Mouse (Mus musculus) liver, adult 2 months (tissue): ENCODE measurements around the gene Ift43.

Experiments
- CTCF ChIP-seq: fragments of 200-500 bp; IDR thresholded peaks from 2 replicates; pipeline ENCODE4 v1.5.1; 2011; ENCODE audit warnings: low read depth, low read length, control low read depth
- POLR2A ChIP-seq: fragments of 200-500 bp; IDR thresholded peaks from 2 replicates; pipeline ENCODE4 v1.6.1; 2011; ENCODE audit warnings: low read length, control low read depth; ENCODE audit not compliant: insufficient read depth; ENCODE audit errors: extremely low read depth

GRCm38 (mm10) chr12:86168712-86169111 is 86.4 kb downstream of the Ift43 start:
- no peak for TF ChIP-seq CTCF
- TF ChIP-seq POLR2A = no peak
